Mouse (Mus musculus) G1E (cell line): Measurements from ENCODE around the gene Lig3. TPM values are rescaled to one million over a fixed set of nuclear protein-coding genes. Genes with fewer than 3 reads are reported as not detected.

ENCODE experiments used
- ATAC-seq: 2 replicates; pipeline ENCODE4 v1.8.0; 2016; ENCODE audit warnings: mild to moderate bottlenecking; ENCODE audit not compliant: insufficient number of reproducible peaks, poor library complexity, low FRiP score, severe bottlenecking; ENCODE audit errors: extremely low read depth
- DNase-seq: peaks from one replicate; pipeline ENCODE4 v3.0.0; 2012; ENCODE audit warnings: low spot score
- H3K27me3 ChIP-seq: 2 replicates; pipeline ENCODE4 v1.6.1; 2012; ENCODE audit warnings: mild to moderate bottlenecking, low read length, inconsistent platforms; ENCODE audit not compliant: insufficient read depth
- H3K36me3 ChIP-seq: replicated peaks from 2 replicates; pipeline ENCODE3; 2012; ENCODE audit warnings: mild to moderate bottlenecking, inconsistent platforms
- H3K4me1 ChIP-seq: 2 replicates; pipeline ENCODE4 v1.6.1; 2012; ENCODE audit warnings: low read depth, low read length, inconsistent platforms, mixed read lengths; ENCODE audit not compliant: insufficient read depth
- H3K4me3 ChIP-seq: 2 replicates; pipeline ENCODE4 v1.5.1; 2012; ENCODE audit warnings: low read depth, mild to moderate bottlenecking, inconsistent platforms, low read length, moderate library complexity, mixed read lengths
- H3K9me3 ChIP-seq: replicated peaks from 2 replicates; pipeline ENCODE4 v1.6.1; 2012; ENCODE audit warnings: inconsistent platforms
- CTCF ChIP-seq: IDR thresholded peaks from 2 replicates; pipeline ENCODE4 v1.5.1; 2012; ENCODE audit warnings: low read depth, low read length, inconsistent platforms, mixed read lengths
- GATA1 ChIP-seq: IDR thresholded peaks from 2 replicates; pipeline ENCODE4 v1.6.1; 2012; ENCODE audit warnings: borderline replicate concordance, low read length, inconsistent platforms, mixed read lengths
- GATA2 ChIP-seq: IDR thresholded peaks from 2 replicates; pipeline ENCODE4 v1.6.1; 2012; ENCODE audit warnings: low read depth, low read length, inconsistent platforms, borderline replicate concordance
- POLR2AphosphoS5 ChIP-seq: IDR thresholded peaks from 2 replicates; pipeline ENCODE4 v1.6.1; 2012; ENCODE audit warnings: low read depth, low read length, inconsistent platforms; ENCODE audit not compliant: insufficient replicate concordance
- TAL1 ChIP-seq: conservative IDR thresholded peaks from 2 replicates; pipeline ENCODE4 v1.6.1; 2012; ENCODE audit warnings: low read depth, low read length, inconsistent platforms, mixed read lengths
- polyA plus RNA-seq: library from polyadenylated mRNA; stranded (reverse); fragments of >175 nt; gene quantifications from 2 replicates; pipeline ENCODE4 v1.2.3, GENCODE M21; 2012
- total RNA-seq, 2 experiments: library from RNA; stranded (forward) in 1 of 2; stranded (reverse) in 1 of 2; fragments of 200-1000 nt in 1 of 2; fragments of >200 nt in 1 of 2; fragmentation: Nextera tagmentation in 1 of 2; gene quantifications; 2 replicates each; pipeline ENCODE4 v1.2.3; 2014 to 2017

The Lig3 gene
- total and polyA plus RNA-seq, 3 experiments: 33.1 to 60.5 (median 43.0) TPM

- Histone ChIP-seq H3K4me1 (peaks cover 91% of the 10 kb centered on the region), H3K27me3 (no peaks in the 10 kb centered on the region), H3K4me3 (no peak overlapping the region; the same call in 1 of the 2 replicates), H3K36me3 (peaks cover 77% of the 10 kb centered on the region), H3K9me3 (no peaks in the 10 kb centered on the region)
- no peak for ATAC-seq
- DNase-seq: no peak
- TF ChIP-seq GATA1 (no peak), GATA2 (no peak), POLR2AphosphoS5 (no peak), CTCF (no peak), TAL1 (no peak)
These were observed 56.9 kb downstream of the Lig3 start for GRCm38 (mm10) chr11:82837848-82838247.

GRCm38 (mm10) chr11:82838511-82838910 lies 57.6 kb downstream of the Lig3 start:
- Histone ChIP-seq H3K36me3 (peaks cover 80% of the 10 kb centered on the region), H3K4me1 (peaks cover 91% of the 10 kb centered on the region), H3K27me3 (no peaks in the 10 kb centered on the region), H3K4me3 (no peak overlapping the region), H3K9me3 (no peaks in the 10 kb centered on the region)
- no peak for TF ChIP-seq TAL1
- no peak for TF ChIP-seq CTCF
- no peak for TF ChIP-seq GATA1
- no peak for TF ChIP-seq POLR2AphosphoS5
- no peak for TF ChIP-seq GATA2
- no peak for DNase-seq
- no peak for ATAC-seq

- H3K4me1 ChIP-seq: peaks cover 83% of the 10 kb centered on the region
These were observed 64.0 kb downstream of the Lig3 start for GRCm38 (mm10) chr11:82844771-82845414.

GRCm38 (mm10) chr11:82845415-82846078 lies 64.6 kb downstream of the Lig3 start:
- TF ChIP-seq POLR2AphosphoS5 (no peak), GATA2 (no peak), CTCF (no peak), GATA1 (no peak), TAL1 (no peak)
- DNase-seq: peak; percentile 60
- peaks cover 67% of the 10 kb centered on the region for H3K36me3 ChIP-seq

More at GRCm38 (mm10) chr11:82844771-82845414, 64.0 kb downstream of the Lig3 start:
- Histone ChIP-seq H3K36me3 (peaks cover 67% of the 10 kb centered on the region), H3K4me3 (peak overlapping the region; percentile 69), H3K27me3 (no peaks in the 10 kb centered on the region), H3K9me3 (no peaks in the 10 kb centered on the region)
- ATAC-seq: no peak
- DNase-seq: no peak
- TF ChIP-seq GATA1: no peak
- TF ChIP-seq POLR2AphosphoS5: no peak

GRCm38 (mm10) chr11:82846079-82846436 lies 65.2 kb downstream of the Lig3 start:
- H3K27me3 ChIP-seq: no peaks in the 10 kb centered on the region
- H3K9me3 ChIP-seq: no peaks in the 10 kb centered on the region
- peak overlapping the region; percentile 69 for H3K4me3 ChIP-seq
- H3K36me3 ChIP-seq: peaks cover 67% of the 10 kb centered on the region
- peaks cover 83% of the 10 kb centered on the region for H3K4me1 ChIP-seq
- TF ChIP-seq CTCF: no peak
- TF ChIP-seq GATA1: no peak
- peak; percentile 88 for TF ChIP-seq TAL1
- no peak for TF ChIP-seq GATA2
- DNase-seq (peak; percentile 65), ATAC-seq (peak; percentile 60)

More at GRCm38 (mm10) chr11:82845415-82846078, 64.6 kb downstream of the Lig3 start:
- H3K4me1 ChIP-seq: peaks cover 83% of the 10 kb centered on the region
- H3K9me3 ChIP-seq: no peaks in the 10 kb centered on the region
- peak overlapping the region; percentile 69 for H3K4me3 ChIP-seq
- ATAC-seq: peak; percentile 56
- H3K27me3 ChIP-seq: no peaks in the 10 kb centered on the region

- TF ChIP-seq GATA1 (no peak), CTCF (no peak), GATA2 (no peak), POLR2AphosphoS5 (no peak), TAL1 (no peak)
- ATAC-seq (no peak), DNase-seq (no peak)
- no peaks in the 10 kb centered on the region for H3K9me3 ChIP-seq
- H3K36me3 ChIP-seq: peaks cover 69% of the 10 kb centered on the region
- peak overlapping the region; percentile 30; the same call in 1 of the 2 replicates for H3K4me3 ChIP-seq
- H3K27me3 ChIP-seq: no peaks in the 10 kb centered on the region
- H3K4me1 ChIP-seq: peaks cover 85% of the 10 kb centered on the region
These were observed 66.0 kb downstream of the Lig3 start for GRCm38 (mm10) chr11:82846938-82847337.
